Mouse (Mus musculus) kidney, adult 11 months (tissue): ENCODE measurements around the gene Stat4.

Experiments
- DNase-seq: peaks from one replicate; pipeline ENCODE4 v3.0.0; 2022

Stat4 gene

GRCm38 (mm10) chr1:52147431-52147830, 160.5 kb downstream of the Stat4 start:
- no peak for DNase-seq

GRCm38 (mm10) chr1:52148178-52148577, 161.2 kb downstream of the Stat4 start:
- no peak for DNase-seq

- DNase-seq, result no peak
Observed at GRCm38 (mm10) chr1:52148696-52149095, 161.7 kb downstream of the Stat4 start.

DNA sequence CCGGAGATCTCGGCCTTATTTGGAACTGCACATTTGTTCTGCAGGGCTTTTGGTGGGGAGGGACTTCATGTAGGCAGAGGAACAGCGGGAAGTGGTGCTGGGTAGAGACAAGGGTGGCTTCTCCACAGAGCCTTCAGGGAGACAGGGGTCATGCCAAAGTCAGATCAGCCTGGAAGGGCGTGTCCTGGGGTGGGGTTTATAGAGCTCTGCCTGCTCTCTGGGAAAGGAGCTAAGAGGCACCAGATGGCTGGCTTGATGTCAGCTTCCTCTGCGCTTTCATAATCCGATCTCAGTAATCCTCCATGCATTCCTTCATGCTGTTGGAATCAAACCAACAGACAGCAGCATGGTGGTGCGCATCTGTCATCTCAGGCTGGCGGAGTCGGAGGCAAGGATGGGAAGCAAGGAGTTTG, 163.0 kb downstream of the Stat4 start:
- DNase-seq, result no peak

DNA sequence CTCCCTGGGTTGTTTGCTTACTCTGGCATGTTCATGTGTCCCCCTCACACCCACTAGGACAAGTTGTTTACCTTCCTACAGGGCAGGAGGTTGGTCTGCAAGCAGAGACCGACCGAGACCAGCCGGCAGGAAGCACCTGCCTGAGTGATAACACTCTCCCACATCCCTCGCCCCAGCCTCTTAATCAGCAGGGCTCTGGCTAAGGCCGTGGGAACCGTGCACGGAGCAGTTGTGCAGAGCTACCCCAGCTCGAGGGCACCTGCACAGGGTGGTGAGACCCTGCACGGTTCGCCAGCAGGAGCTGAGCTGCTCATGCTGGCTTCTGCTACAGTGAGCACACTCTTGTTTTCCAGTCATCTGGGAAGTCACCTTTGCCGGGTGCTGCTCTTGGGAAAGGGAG, 163.7 kb downstream of the Stat4 start:
- DNase-seq, result no peak

DNA sequence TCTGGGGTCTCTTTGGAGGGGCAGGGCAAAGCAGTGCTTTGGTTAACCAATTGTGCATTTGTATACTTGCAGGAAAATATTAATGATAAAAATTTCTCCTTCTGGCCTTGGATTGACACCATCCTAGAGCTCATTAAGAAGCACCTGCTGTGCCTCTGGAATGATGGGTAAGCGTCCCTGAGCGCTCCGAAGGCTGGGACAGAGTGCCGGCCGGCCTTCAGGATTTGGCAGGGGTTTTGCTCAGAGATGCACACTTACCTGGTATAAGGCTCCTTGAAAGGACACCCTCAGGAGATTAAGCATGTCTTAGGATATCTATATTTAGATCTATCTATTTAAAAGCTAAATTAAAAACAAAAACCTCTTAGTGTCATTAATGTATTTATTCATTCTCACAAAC, 164.2 kb downstream of the Stat4 start:
- DNase-seq, result no peak

DNA sequence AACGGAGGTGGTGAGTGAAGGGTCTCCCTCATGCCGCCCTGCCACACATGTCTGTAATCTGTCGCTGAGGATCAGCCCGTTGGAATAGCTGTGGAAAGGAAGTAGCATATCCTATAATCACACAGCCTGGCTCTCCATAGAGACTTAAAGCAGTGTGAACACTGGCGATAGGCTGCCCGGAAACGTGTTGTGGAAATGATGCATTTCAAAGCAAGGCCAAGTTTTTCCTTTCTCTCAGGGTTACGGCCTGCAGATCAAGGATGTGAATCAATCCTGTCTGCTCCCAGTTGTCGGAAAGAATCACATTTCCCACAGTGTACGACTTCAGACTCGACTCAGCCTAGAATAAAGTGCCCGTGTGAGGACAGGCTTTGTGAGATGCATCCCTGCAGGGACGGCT, 165.4 kb downstream of the Stat4 start:
- DNase-seq, result no peak

DNA sequence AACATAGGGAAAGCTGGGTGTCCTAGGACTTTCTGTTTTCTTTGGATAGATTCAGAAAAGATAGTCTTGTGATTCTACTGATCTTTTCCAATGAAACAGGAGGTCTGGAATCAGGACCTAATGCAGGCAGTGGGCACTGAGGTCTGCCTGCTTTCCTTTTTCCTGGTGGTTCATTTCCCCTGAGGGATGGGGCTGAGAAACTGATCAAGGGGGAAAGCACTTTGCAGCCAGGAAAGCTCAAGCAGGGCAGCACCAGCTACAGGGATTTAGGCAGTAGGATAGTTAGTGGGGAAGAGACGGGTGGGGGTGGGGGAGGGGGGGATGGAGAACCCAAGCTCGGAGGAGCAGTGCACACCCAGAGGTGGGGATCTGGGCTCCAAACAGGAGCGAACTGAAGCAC, 166.0 kb downstream of the Stat4 start:
- DNase-seq, result no peak

GRCm38 (mm10) chr1:52154890-52155289, 167.9 kb downstream of the Stat4 start:
- peak; percentile 59 for DNase-seq

DNA sequence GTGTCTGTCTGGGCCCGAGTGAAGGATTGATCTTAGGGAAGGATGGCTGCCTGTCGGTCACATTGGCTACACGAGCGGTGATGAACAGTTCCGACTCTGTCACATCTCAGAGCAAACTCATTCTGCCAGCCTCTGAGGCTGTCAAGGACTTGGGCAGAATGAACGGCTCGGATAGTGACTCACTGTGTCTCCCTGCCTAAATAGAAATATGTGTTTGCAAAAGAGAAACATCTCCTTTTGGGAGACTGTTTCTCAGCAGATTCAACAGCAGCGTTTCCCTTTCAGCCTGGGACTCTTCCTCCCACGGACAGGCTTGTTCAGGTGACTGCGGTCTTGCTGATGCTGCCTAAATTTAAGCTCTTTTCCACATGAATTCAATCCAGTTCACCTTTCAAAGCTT, 169.4 kb downstream of the Stat4 start:
- DNase-seq, result no peak
